Mouse (Mus musculus) A20 (cell line): Measurements from ENCODE around the gene Nyap1.
A peak's percentile ranks its signal among the peaks of the same experiment; 100 is the strongest.

Source experiments
- DNase-seq: peaks from one replicate; pipeline ENCODE4 v3.0.0-alpha.2; 2011; ENCODE audit warnings: low read depth, low spot score

The Nyap1 gene

GRCm38 (mm10) chr5:137741023-137741931, at the start of gene Nyap1:
Gene Nyap1, minus strand, starts transcription at chr5:137741607.
- peak; percentile 87 for DNase-seq

GRCm38 (mm10) chr5:137788946-137789531, 47.6 kb upstream of the Nyap1 start:
- peak; percentile 64 for DNase-seq

GRCm38 (mm10) chr5:137788171-137788570, 46.8 kb upstream of the Nyap1 start:
- peak; percentile 75 for DNase-seq

- peak; percentile 98 for DNase-seq
These were observed 45.9 kb upstream of the Nyap1 start, which contains the start of the genes Mepce and Zcwpw1 for GRCm38 (mm10) chr5:137787151-137787928. Gene Mepce, minus strand, starts transcription at chr5:137787655. Gene Zcwpw1, plus strand, starts transcription at chr5:137787798.

- peak; percentile 100 for DNase-seq
These were observed 44.9 kb upstream of the Nyap1 start for GRCm38 (mm10) chr5:137786109-137786942.

- no peak for DNase-seq
These were observed 44.0 kb upstream of the Nyap1 start for GRCm38 (mm10) chr5:137785164-137786031.

GRCm38 (mm10) chr5:137784546-137784945, 43.1 kb upstream of the Nyap1 start:
- no peak for DNase-seq

GRCm38 (mm10) chr5:137783901-137784540, 42.6 kb upstream of the Nyap1 start:
- no peak for DNase-seq

- no peak for DNase-seq
These were observed 41.5 kb upstream of the Nyap1 start for GRCm38 (mm10) chr5:137782776-137783522.

GRCm38 (mm10) chr5:137781661-137782060, 40.3 kb upstream of the Nyap1 start:
- DNase-seq, result no peak

GRCm38 (mm10) chr5:137779053-137779933, 37.9 kb upstream of the Nyap1 start:
- peak; percentile 75 for DNase-seq

GRCm38 (mm10) chr5:137778635-137779034, 37.2 kb upstream of the Nyap1 start, which contains the start of gene Ppp1r35:
Gene Ppp1r35, plus strand, starts transcription at chr5:137778849.
- DNase-seq, result peak; percentile 98

- peak; percentile 38 for DNase-seq
These were observed 35.9 kb upstream of the Nyap1 start for GRCm38 (mm10) chr5:137777267-137777845.

- peak; percentile 82 for DNase-seq
These were observed 35.1 kb upstream of the Nyap1 start for GRCm38 (mm10) chr5:137776408-137776918.

- DNase-seq, result no peak
These were observed 34.3 kb upstream of the Nyap1 start for GRCm38 (mm10) chr5:137775587-137776290.

GRCm38 (mm10) chr5:137772755-137773154, 31.3 kb upstream of the Nyap1 start:
- DNase-seq, result no peak
